Mouse (Mus musculus): ENCODE measurements at regions not wholly inside any gene's neighbourhood (a gene's known extent, or its start where the extent isn't known, plus 50 kb on each side); places are given as distances from the start of the nearest gene placed in this dataset.
"Not testable (repeated sequence)": the region's sequence is repeated elsewhere in the genome, so short reads cannot be mapped to it uniquely, and the experiment has no call there.

DNA sequence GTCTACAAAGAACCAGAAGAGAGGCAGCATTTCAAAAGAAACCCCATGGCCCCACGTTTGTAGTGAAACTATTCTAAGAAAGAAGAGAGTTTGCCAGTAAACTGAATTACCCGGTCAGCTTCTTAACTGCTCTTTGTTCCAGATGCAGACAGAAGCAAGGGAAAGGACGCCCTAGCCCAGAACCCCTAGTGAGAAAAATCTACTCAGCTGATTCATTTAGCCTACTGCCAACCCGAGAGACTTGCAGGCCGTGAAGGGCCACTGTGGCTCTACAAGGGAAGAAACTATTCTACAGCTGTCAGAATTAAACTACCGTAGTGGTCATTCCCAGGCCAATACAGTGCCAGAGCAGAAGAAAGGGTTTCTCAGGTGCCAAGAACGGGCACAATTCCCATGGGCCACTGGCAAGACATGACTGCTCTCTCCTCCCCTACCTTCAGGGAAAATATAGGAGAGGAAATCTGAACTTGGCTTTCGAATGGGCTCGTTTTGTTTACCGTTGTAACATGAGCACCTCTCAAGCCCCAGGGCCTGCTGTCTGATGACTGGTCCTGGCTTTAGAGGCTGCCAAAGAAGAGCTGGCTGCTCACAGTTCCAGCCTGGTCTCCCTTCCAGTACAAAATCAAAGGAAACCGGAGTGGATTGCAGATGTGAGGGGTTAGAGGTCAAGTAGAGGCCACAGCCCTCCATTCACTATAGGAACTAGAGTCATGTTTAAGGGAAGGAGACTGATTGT lies 111.7 kb upstream of the Dlg1 start:
- no peak for DNase-seq (ENCODE audit: extremely low spot score in 1 of 2, low spot score in 1 of 2)

DNA sequence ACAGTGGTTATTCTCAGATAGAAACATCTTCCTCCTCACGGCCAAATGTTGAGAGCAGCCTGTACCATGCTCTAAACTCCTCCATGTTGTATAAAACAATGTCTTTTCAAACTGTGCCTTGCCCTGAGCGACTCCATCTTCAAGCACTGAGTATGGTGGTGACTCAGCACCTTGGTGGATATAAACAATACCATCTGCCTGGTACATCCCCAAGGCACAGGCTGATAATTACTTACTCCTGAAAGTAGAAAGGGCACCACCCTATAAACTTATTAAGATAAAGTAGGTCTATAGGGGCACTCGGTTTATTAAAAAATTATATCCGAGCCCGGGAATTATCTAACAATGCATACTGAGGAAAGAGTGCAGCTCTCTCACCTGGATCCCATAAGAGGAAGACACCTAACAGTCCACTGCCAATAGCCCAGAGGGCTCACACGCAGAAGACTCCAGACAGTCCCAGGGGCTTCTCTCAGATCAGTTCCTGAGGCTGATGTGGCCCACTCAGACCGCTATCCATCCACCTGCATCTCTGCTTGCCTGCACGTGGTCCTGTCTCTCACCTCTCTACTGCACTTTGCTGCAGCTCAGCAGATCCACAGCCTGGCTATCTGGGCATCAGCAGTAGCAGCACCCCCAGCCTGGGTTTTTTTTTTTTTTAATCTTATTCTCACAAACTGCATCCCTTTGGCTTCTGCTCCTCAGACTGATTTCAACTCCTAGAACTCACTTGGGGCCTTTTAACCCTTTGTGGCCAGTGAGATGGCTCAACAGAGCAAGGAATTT lies 109.7 kb upstream of the Dlg1 start:
- no peak for DNase-seq (ENCODE audit: extremely low spot score in 1 of 2, low spot score in 1 of 2)

DNA sequence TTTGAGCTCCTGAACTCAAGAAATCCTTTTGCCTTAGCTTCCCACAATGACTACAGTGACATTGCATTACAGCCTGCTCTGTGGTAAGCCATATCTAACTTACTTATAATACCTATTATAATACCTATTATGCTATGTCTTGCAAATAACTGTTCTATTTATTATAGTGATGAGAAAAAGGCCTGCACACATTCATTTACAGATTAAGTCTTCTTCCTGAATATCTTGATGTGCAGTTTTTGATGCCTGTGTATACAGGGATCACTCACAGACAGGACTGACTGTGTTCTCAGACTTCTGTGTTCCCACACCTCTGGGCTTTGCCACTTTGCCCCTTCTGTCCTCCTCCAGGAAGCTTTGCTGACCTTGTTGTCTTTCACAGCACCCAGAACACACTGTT lies 102.8 kb upstream of the Dlg1 start:
- DNase-seq (ENCODE audit: extremely low spot score in 1 of 2, low spot score in 1 of 2), result no peak

DNA sequence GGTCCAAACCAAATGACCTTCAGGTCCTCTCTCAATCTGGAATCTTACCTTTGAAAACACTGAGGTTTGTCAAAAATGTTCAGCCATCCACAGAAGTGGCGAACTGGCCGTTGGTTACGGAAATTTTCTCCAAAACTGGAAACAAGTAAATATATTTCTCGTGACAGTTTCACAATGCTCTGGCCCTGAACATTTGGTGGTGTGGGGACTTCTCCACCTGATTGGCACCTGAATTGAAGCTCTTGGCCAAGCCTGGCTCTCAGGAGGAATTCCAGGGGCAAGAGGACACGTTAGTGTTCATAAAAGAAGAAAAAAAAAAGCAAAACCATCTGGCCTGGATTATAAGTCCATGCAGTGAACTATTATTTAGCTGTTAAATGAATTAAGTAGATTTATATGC lies 98.3 kb upstream of the Dlg1 start:
- no peak for DNase-seq (ENCODE audit: extremely low spot score in 1 of 2, low spot score in 1 of 2)

DNA sequence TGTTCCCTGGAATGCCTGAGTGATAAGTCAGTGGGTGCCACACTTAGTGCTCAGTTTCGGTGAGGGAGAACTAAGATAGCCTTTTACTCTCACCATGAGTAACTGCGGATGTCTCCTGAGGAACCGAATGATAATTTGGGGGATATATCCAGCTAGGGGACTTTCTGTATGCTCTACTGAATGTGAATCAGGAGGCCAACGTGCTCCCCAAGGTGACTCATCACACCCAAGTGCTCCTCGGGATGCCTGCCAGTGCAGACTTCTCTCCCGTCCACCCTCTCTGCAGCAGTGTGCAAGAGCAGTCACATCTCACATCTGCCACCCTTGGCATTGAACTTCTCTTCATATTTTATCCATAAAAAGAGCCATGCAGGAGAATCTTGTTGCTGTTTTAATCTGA lies 94.9 kb upstream of the Dlg1 start:
- no peak for DNase-seq (ENCODE audit: extremely low spot score in 1 of 2, low spot score in 1 of 2)

DNA sequence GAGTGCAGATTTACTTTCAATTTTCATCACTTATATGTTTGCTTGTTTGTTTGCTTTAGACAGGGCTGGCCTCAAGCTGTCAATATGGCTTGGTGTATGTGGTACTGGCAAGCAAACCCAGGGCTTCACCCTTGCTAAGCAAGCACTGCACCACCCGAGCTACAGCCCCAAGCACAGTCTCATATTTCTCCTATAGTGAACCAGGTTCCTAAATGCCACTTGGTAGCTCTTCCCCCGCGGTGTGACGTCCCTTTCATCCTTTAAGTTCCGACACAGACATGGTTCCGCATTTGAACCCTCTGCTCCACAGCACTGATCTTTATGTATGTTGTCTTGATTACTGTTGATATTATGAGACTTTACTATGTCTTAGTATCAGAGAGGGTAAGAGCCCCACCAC lies 93.4 kb upstream of the Dlg1 start:
- DNase-seq (ENCODE audit: extremely low spot score in 1 of 2, low spot score in 1 of 2), result no peak

DNA sequence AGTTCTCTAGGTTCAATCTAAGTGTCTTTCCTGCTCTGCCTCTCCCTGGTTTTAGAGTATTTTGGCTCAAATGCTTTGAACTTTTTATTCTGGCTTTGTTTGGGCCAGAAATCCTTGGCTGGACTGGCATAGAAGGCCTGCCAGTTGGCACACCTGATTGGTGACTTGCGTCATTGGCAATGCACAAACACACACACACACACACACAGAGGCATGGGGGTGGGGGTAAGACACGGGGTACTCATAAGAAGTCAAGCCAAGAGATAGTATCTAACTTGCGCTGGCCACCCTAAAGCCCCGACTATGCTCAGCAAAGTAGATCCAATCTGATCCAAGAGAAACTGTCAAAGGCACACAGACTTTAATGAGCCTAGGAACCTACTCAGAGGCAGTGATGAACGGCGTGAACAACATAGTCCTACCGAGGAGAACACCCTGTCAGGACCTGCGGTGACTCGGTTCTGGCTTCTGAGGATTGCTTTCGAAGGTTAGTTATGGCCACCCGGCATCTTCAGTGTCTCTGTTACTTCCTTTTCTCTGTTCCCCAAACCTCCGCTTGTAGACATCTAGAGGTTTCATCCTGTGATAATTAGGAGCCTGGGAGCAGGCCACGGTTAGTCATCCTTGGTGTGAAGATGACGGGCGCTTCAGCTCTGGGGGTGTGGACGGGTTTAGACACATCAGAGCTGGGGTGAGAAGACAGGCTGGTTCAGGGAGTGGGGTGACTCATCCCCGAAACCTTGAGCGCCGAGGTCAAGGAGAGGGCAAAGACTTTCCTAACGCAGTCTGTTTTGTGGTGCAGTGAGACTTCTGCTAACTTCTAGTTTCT lies 92.7 kb upstream of the Dlg1 start:
- DNase-seq (ENCODE audit: extremely low spot score in 1 of 2, low spot score in 1 of 2), result no peak

DNA sequence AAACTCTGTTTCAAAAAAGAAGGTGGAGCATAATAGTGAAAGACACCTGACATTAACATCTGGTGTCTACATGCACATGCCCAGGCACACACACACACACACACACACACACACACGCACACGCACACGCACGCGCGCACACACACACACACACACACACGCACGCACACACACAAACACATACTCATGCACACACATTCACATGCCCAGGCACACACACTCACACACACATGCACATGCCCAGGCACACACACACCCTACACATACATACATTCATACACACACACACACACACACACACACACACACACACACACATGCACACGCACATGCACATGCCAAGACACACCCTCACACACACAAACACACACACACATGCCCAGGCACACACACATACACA lies 89.4 kb upstream of the Dlg1 start:
- DNase-seq (ENCODE audit: extremely low spot score in 1 of 2, low spot score in 1 of 2), result not testable (repeated sequence)

DNA sequence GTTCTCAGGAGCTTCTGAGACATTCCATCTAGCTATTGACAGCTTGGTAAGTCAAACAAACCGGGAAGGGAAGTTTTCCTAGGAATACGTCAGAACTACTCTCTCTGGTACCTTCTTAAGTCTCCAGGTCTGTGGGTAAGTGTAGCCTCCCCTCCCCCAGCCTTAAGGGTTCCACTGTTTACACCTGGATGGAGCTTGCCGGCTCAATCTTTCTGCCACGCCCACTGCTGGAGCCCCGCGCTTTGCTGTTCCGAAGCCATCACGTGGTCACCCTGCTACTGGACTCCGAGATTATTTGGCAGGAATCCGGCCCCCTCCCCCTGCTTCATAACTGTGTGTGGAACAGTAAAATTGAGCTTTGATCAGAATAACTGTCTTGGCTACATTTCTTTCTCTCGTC lies 87.6 kb upstream of the Dlg1 start:
- not testable (repeated sequence) for DNase-seq (ENCODE audit: extremely low spot score in 1 of 2, low spot score in 1 of 2)

DNA sequence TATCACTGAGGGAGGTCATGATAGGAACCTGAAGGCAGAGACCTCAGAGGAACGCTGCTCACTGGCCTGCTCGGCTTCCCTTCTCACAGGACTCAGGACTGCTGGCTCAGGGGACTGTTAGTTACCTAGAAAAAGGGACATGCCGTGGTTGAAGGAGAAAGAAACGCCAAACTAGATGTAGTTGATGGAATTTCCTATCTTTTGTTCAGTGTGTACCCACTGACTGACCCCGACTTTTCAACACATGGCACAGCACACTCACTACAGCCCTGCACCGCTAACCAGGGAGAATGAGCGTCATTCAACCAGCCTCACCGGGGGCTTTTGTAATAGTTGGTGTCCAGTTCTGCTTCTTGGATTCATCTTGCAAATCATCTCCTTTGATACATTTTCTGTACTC lies 86.8 kb upstream of the Dlg1 start:
- DNase-seq (ENCODE audit: extremely low spot score in 1 of 2, low spot score in 1 of 2), result no peak

DNA sequence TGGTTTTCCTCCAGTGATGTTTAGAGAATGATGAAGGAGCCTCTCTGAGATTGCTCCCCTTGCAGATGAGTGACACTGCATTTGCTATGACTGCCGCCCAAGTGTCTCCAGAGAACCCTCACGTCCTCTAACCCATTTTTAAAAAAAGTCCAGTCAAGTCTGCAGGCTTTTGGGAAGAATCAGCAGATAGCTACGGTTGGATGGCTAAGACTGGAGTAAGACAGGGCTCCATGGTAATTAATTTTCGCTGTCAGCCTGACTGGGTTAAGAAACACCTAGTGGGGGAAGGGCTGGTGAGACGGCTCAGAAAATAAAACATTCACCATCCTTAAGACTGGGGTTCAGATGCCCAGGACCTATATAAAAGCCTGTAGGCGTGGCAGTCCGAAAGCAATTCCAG lies 85.9 kb upstream of the Dlg1 start:
- DNase-seq (ENCODE audit: extremely low spot score in 1 of 2, low spot score in 1 of 2), result no peak

DNA sequence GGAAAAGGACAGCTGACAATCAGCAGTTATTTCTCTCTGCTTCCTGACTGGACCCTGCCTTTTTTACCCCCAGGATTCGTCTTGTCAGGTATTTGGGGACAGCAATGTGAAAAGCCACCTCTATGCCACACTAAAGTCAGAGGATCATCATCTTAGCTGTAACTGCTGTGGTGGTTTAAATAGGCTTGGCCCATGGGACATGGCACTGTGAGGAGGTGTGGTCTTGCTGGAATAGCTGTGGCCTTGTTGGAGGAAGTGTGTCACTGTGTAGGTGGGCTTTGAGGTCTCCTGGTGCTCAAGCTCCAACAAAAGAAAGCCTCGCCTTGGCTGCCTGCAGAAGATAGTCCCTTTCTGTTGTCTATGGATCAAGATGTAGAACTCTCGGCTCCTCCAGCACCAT lies 83.9 kb upstream of the Dlg1 start:
- no peak for DNase-seq (ENCODE audit: extremely low spot score in 1 of 2, low spot score in 1 of 2)

DNA sequence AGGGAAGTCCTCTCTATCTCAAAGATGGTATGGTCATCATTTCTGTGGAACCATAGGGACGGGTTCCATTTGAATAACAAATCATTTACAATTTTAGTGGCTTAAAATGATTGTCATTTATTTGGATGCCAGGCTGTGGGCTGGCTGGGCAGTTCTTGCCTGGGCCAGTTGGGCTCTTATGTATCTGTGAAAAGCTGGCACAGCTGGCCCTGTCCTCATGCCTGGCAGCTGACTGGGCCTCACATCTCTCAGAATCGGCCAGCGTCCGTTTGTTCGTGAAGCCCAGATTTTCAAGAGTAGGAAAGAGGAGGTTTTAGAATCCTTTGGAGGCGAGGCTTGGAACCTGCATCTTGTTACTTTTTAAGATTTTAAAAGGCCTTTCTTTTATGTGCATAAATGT lies 82.5 kb upstream of the Dlg1 start:
- no peak for DNase-seq (ENCODE audit: extremely low spot score in 1 of 2, low spot score in 1 of 2)

DNA sequence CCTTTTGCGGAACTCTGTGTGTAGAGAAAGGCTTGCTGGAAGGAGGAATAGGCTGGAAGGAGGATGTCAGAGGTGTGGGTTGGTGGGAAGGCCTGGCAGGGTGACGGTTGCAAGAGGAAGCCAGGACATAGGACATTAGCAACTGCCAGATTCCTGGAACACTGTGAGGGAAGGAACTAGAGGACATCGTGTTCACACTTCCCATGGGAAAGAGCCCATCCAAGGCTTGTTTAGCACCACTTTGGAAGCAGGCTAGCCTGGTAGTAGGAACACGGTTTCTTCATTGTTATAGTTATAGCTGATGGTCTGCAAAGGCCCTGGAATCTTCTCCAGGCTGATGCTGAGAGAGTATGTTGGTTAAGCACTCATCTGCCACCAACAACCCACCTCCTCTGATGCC lies 80.4 kb upstream of the Dlg1 start:
- no peak for DNase-seq (ENCODE audit: extremely low spot score in 1 of 2, low spot score in 1 of 2)

DNA sequence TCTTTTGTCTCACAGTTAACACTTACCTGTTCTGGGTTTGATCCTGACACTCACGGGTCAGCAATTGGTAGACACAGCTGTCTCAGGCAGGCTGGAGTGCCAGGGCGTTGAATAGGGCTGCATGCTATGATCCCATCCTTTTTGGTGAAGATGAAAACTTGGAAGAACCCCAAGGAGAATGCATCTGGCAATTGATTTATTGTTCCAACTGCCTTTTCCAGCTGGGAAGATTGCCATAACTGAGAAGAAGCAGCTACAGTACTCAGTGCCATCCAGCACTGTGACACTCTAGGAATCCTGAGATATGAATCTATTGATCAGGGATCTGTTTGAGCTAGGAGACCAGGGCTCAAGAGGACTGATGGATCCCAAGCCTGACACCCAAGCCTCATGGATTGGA lies 79.6 kb upstream of the Dlg1 start:
- DNase-seq (ENCODE audit: extremely low spot score in 1 of 2, low spot score in 1 of 2), result no peak

DNA sequence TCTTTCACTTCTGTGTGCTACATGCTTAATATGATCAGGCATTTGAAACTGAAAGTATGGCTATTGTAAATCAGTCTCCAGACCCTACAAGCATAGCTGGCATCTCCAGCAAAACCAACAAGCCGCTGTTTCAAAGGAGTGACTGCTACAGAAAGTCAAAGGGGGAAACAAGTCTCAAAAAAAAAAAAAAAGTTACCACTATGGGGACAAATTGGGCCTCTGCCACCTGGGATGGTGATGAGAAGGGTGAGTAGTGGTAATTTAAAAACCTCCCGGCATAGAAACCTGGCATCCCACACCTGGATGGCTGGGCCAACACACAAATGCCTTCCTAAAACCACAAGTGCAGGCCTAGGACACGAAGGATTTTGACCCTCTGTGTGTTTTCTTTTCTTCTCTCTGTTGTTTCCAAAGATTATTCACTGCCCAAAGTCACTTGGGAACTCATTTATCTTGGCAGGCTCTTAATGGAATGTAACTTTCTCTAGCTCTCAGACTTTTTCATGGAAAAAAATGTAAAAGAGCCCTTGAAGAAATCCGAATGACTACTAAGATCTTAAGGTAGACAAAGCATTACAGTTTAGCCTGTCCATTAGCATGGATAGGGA lies 78.9 kb upstream of the Dlg1 start:
- DNase-seq (ENCODE audit: extremely low spot score in 1 of 2, low spot score in 1 of 2), result no peak

DNA sequence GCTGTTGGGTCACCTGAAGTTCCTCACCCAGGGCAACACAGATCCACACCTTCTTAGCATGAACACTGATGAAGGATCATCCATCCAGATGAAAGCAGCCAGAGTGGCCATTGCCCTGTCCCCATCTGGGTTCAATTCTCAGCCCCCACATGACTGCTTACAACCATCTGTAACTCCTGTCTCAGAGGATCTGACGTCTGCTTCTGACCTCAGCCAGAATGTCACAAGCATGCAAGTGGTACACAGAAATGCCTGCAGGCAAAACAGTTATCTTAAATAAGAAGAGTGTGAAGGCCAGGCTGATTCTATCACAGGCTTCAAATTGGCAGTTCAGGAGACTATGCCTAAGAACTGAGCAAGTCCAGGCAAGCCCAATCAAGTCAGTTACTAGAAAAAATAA lies 76.2 kb upstream of the Dlg1 start:
- DNase-seq (ENCODE audit: extremely low spot score in 1 of 2, low spot score in 1 of 2), result no peak

DNA sequence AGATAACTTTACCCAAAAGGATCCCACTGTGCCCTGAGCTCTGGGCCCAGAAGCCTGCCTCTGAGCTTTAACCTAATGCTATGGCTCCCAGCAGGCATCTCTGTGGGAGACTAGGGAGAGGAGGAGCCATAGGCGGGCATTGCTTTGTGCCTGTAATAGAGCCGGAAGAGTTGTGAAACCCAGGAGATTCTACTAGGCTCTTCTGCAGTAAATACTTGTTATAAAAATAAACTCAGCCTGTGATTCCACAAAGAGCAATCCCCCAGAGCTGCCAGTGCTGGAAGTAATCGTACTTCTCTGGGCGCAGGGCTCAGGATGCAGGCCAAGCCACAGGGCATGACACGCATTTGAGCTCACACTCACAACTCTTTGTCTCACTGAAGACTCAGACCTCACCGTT lies 73.7 kb upstream of the Dlg1 start:
- DNase-seq (ENCODE audit: extremely low spot score in 1 of 2, low spot score in 1 of 2), result no peak

DNA sequence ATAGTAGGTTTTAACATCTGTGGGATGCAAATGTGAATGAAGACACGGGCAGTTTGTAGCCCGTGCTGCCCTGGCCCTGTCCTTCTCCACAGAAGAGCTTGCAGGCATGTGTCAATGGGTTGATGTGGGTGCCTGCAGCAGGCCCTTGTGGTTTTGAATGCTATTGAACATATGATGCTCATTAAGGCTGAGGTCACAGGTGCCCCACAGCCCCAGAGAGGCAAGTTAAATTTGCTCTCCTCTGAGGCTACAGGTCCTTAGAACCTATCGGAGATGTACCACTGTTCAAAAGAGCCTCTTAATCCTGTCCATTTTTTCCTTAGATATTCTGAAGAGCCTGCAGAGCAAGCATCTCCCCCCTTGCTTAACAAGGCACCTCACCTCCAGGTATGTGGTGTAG lies 71.7 kb upstream of the Dlg1 start:
- DNase-seq (ENCODE audit: extremely low spot score in 1 of 2, low spot score in 1 of 2), result no peak

DNA sequence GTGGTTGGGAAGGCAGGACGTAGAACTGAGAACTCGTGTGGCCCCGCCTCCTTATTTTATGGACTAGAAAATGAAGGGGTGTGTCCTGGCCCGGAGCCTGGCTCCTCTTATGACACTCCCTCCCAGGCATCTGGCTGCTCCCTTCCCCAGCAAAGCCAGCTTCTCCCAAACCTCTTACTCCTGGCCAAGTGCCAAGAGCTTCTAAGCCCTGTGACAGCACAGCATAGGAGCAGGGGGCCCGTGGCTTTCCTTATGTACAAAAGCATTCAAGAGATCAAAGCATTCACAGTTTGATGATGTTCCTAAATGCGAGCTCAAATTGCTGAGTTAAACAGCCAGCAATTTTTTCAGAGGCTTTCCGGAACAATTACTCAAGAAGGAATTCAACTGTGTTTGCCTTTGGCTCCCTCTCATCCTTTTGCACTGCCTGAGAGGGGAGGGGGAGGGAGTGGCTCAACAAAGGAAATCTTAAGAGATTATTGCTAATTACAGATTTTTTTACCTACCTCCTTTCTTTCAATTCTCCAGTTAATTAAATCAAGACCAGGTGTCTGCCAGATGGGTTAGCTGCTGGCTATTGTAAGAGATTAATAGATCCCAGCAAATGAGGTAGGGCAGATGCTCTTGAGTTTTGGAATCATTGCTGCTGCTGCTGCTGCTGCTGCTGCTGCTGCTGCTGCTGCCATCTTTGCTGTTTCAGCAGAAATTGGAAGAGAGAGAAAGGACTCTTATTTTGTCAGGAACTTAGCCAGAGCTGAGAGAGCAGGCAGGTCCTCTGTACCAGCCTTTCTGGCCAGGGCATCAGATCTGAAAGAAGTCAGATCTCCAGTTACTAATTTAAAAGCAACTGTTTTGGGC lies 71.0 kb upstream of the Dlg1 start:
- peak; percentile 26 to 27 for DNase-seq (ENCODE audit: extremely low spot score in 1 of 2, low spot score in 1 of 2)

All from layer of hippocampus, postnatal 25 days (tissue).